Mouse (Mus musculus) brain, embryonic 14.5 days (tissue): ENCODE measurements around the gene Gm17657.

ENCODE experiments used
- CTCF ChIP-seq: fragments of 200-500 bp; IDR thresholded peaks from 2 replicates; pipeline ENCODE4 v1.5.1; 2012; ENCODE audit warnings: inconsistent platforms, mild to moderate bottlenecking, moderate library complexity, borderline replicate concordance; ENCODE audit not compliant: insufficient read depth, insufficient read length; ENCODE audit errors: extremely low read depth
- POLR2A ChIP-seq: fragments of 200-500 bp; IDR thresholded peaks from 2 replicates; pipeline ENCODE4 v1.6.1; 2012; ENCODE audit warnings: mild to moderate bottlenecking, inconsistent platforms, borderline replicate concordance; ENCODE audit not compliant: poor library complexity, insufficient read depth, insufficient read length, severe bottlenecking; ENCODE audit errors: extremely low read depth

GRCm38 (mm10) chr17:29478271-29478670 lies 71.2 kb downstream of the Gm17657 start:
- TF ChIP-seq POLR2A (no peak), CTCF (no peak)
